Mouse (Mus musculus): ENCODE data around the gene Hba-a1. TPM values are rescaled to one million over a fixed set of nuclear protein-coding genes. Genes with fewer than 3 reads are reported as not detected.

The Hba-a1 gene
- polyA plus RNA-seq, 1 experiment from 2014 or later, result 4,235 TPM

GRCm38 (mm10) chr11:32300279-32301267 is 17.3 kb downstream of the Hba-a1 start:
- Histone ChIP-seq H3K9ac (no peak overlapping the region; the same call in 1 of the 2 replicates), H3K27ac (no peak overlapping the region), H3K27me3 (peaks cover 17% of the 10 kb centered on the region), H3K4me3 (peak overlapping the region; percentile 31), H3K4me2 (replicated peaks) (peak overlapping the region; percentile 58), H3K36me3 (no peaks in the 10 kb centered on the region), H3K9me3 (no peaks in the 10 kb centered on the region), H3K4me1 (no peaks in the 10 kb centered on the region)
- peak; percentile 18; the same call in 1 of the 2 replicates for ATAC-seq (ENCODE audit: low FRiP score, low read depth)
- 42% methylated on average over 16 of the region's 17 CpGs for WGBS

GRCm38 (mm10) chr11:32301506-32301905 is 18.2 kb downstream of the Hba-a1 start:
- H3K27ac ChIP-seq, result no peak overlapping the region
- H3K9me3 ChIP-seq, result no peaks in the 10 kb centered on the region
- H3K36me3 ChIP-seq, result no peaks in the 10 kb centered on the region
- WGBS, result 55% methylated on average over 1 of the region's 1 CpGs
- no peaks in the 10 kb centered on the region for H3K4me1 ChIP-seq
- ATAC-seq (ENCODE audit: low FRiP score, low read depth), result no peak
- H3K4me3 ChIP-seq, result no peak overlapping the region
- H3K4me2 ChIP-seq (replicated peaks), result no peak overlapping the region
- H3K9ac ChIP-seq, result no peak overlapping the region
- H3K27me3 ChIP-seq, result peaks cover 17% of the 10 kb centered on the region

- H3K4me3 ChIP-seq, result no peak overlapping the region
- H3K9me3 ChIP-seq, result no peaks in the 10 kb centered on the region
- H3K4me1 ChIP-seq, result no peaks in the 10 kb centered on the region
- no peak overlapping the region for H3K9ac ChIP-seq
- H3K36me3 ChIP-seq, result no peaks in the 10 kb centered on the region
- WGBS, result 48% methylated on average over 2 of the region's 2 CpGs
- no peak for ATAC-seq (ENCODE audit: low FRiP score, low read depth)
- no peak overlapping the region for H3K4me2 ChIP-seq (replicated peaks)
- peaks cover 17% of the 10 kb centered on the region for H3K27me3 ChIP-seq
- H3K27ac ChIP-seq, result no peak overlapping the region
Measured at GRCm38 (mm10) chr11:32302824-32303419, 19.6 kb downstream of the Hba-a1 start.

GRCm38 (mm10) chr11:32303455-32303854 is 20.1 kb downstream of the Hba-a1 start:
- Histone ChIP-seq H3K9me3 (no peaks in the 10 kb centered on the region), H3K9ac (no peak overlapping the region), H3K27me3 (peaks cover 14% of the 10 kb centered on the region), H3K36me3 (no peaks in the 10 kb centered on the region), H3K27ac (no peak overlapping the region), H3K4me3 (no peak overlapping the region), H3K4me1 (no peaks in the 10 kb centered on the region), H3K4me2 (replicated peaks) (no peak overlapping the region)
- WGBS, result 84% methylated on average over 1 of the region's 1 CpGs
- no peak for ATAC-seq (ENCODE audit: low FRiP score, low read depth)

GRCm38 (mm10) chr11:32307006-32307405 is 23.7 kb downstream of the Hba-a1 start:
- H3K4me3 ChIP-seq, result no peak overlapping the region
- no peak overlapping the region for H3K9ac ChIP-seq
- ATAC-seq (ENCODE audit: low FRiP score, low read depth), result no peak
- no peaks in the 10 kb centered on the region for H3K9me3 ChIP-seq
- no peak overlapping the region for H3K27ac ChIP-seq
- H3K4me1 ChIP-seq, result no peaks in the 10 kb centered on the region
- 89% methylated on average over 1 of the region's 1 CpGs for WGBS
- H3K36me3 ChIP-seq, result no peaks in the 10 kb centered on the region
- H3K27me3 ChIP-seq, result 0 out of 2 replicates have a peak, but pooled peaks cover 2% of the 10 kb centered on the region
- H3K4me2 ChIP-seq (replicated peaks), result no peak overlapping the region

- Histone ChIP-seq H3K4me3 (no peak overlapping the region), H3K36me3 (no peaks in the 10 kb centered on the region), H3K9me3 (no peaks in the 10 kb centered on the region), H3K27me3 (0 out of 2 replicates have a peak, but pooled peaks cover 2% of the 10 kb centered on the region), H3K4me1 (no peaks in the 10 kb centered on the region), H3K4me2 (replicated peaks) (no peak overlapping the region), H3K9ac (no peak overlapping the region), H3K27ac (no peak overlapping the region)
- no peak for ATAC-seq (ENCODE audit: low FRiP score, low read depth)
- 58% methylated on average over 4 of the region's 4 CpGs for WGBS
Measured at GRCm38 (mm10) chr11:32309446-32309845, 26.1 kb downstream of the Hba-a1 start.

- H3K4me3 ChIP-seq, result no peak overlapping the region
- H3K27ac ChIP-seq, result no peak overlapping the region
- H3K9me3 ChIP-seq, result no peaks in the 10 kb centered on the region
- 66% methylated on average over 3 of the region's 3 CpGs for WGBS
- no peaks in the 10 kb centered on the region for H3K4me1 ChIP-seq
- no peak for ATAC-seq (ENCODE audit: low FRiP score, low read depth)
- H3K27me3 ChIP-seq, result 0 out of 2 replicates have a peak, but pooled peaks cover 2% of the 10 kb centered on the region
- no peak overlapping the region for H3K9ac ChIP-seq
- H3K36me3 ChIP-seq, result no peaks in the 10 kb centered on the region
- no peak overlapping the region for H3K4me2 ChIP-seq (replicated peaks)
Measured at GRCm38 (mm10) chr11:32309928-32310327, 26.6 kb downstream of the Hba-a1 start.

- WGBS, result 79% methylated on average over 3 of the region's 3 CpGs
- no peak for ATAC-seq (ENCODE audit: low FRiP score, low read depth)
- no peak overlapping the region for H3K4me2 ChIP-seq (replicated peaks)
Measured at GRCm38 (mm10) chr11:32316009-32316408, 32.7 kb downstream of the Hba-a1 start.

GRCm38 (mm10) chr11:32320507-32321195 is 37.3 kb downstream of the Hba-a1 start:
- H3K4me1 ChIP-seq, result no peaks in the 10 kb centered on the region
- H3K9me3 ChIP-seq, result no peaks in the 10 kb centered on the region
- no peaks in the 10 kb centered on the region for H3K27me3 ChIP-seq
- ATAC-seq (ENCODE audit: low FRiP score, low read depth), result peak; percentile 26; the same call in 1 of the 2 replicates
- H3K27ac ChIP-seq, result no peak overlapping the region
- no peak overlapping the region for H3K9ac ChIP-seq
- 68% methylated on average over 11 of the region's 11 CpGs for WGBS
- H3K36me3 ChIP-seq, result no peaks in the 10 kb centered on the region
- H3K4me2 ChIP-seq (replicated peaks), result no peak overlapping the region
- no peak overlapping the region for H3K4me3 ChIP-seq

More at GRCm38 (mm10) chr11:32316009-32316408, 32.7 kb downstream of the Hba-a1 start:
- no peaks in the 10 kb centered on the region for H3K27me3 ChIP-seq
- H3K27ac ChIP-seq, result no peak overlapping the region
- H3K4me1 ChIP-seq, result no peaks in the 10 kb centered on the region
- H3K9me3 ChIP-seq, result no peaks in the 10 kb centered on the region
- H3K9ac ChIP-seq, result no peak overlapping the region
- no peak overlapping the region for H3K4me3 ChIP-seq
- H3K36me3 ChIP-seq, result no peaks in the 10 kb centered on the region

GRCm38 (mm10) chr11:32321196-32321565 is 37.9 kb downstream of the Hba-a1 start:
- Histone ChIP-seq H3K4me2 (replicated peaks) (no peak overlapping the region), H3K9me3 (no peaks in the 10 kb centered on the region)
- 44% methylated on average over 8 of the region's 8 CpGs for WGBS

GRCm38 (mm10) chr11:32324609-32325008 is 41.3 kb downstream of the Hba-a1 start:
- peak; percentile 79 for ATAC-seq (ENCODE audit: low FRiP score, low read depth)
- Histone ChIP-seq H3K4me3 (peak overlapping the region; percentile 8; the same call in 1 of the 2 replicates), H3K4me2 (replicated peaks) (peak overlapping the region; percentile 49), H3K36me3 (no peaks in the 10 kb centered on the region), H3K4me1 (no peaks in the 10 kb centered on the region), H3K9me3 (no peaks in the 10 kb centered on the region), H3K9ac (no peak overlapping the region), H3K27me3 (no peaks in the 10 kb centered on the region), H3K27ac (no peak overlapping the region)
- WGBS, result 10% methylated on average over 15 of the region's 15 CpGs

More at GRCm38 (mm10) chr11:32321196-32321565, 37.9 kb downstream of the Hba-a1 start:
- H3K4me1 ChIP-seq, result no peaks in the 10 kb centered on the region
- no peaks in the 10 kb centered on the region for H3K36me3 ChIP-seq
- H3K27ac ChIP-seq, result no peak overlapping the region
- no peak overlapping the region for H3K9ac ChIP-seq
- no peak overlapping the region for H3K4me3 ChIP-seq
- H3K27me3 ChIP-seq, result no peaks in the 10 kb centered on the region
- no peak for ATAC-seq (ENCODE audit: low FRiP score, low read depth)

- ATAC-seq (ENCODE audit: low FRiP score, low read depth), result no peak
- WGBS, result 76% methylated on average over 6 of the region's 6 CpGs
- Histone ChIP-seq H3K27me3 (no peaks in the 10 kb centered on the region), H3K4me3 (no peak overlapping the region), H3K4me1 (no peaks in the 10 kb centered on the region), H3K27ac (no peak overlapping the region), H3K4me2 (replicated peaks) (no peak overlapping the region), H3K9ac (no peak overlapping the region), H3K9me3 (no peaks in the 10 kb centered on the region), H3K36me3 (no peaks in the 10 kb centered on the region)
Measured at GRCm38 (mm10) chr11:32331075-32331474, 47.8 kb downstream of the Hba-a1 start.

All from limb, embryonic 13.5 days (tissue).